Mouse (Mus musculus): ENCODE results near the gene Gm9857. TPM values are rescaled to one million over a fixed set of nuclear protein-coding genes. Genes with fewer than 3 reads are reported as not detected.

Gm9857 gene
- total RNA-seq (2021) = not detected

GRCm38 (mm10) chr3:108940001-108940633, at the start of gene Gm9857:
Gene Gm9857, minus strand, starts transcription at chr3:108940445.
- intact Hi-C loops (cut with DNase I) = no loop called here
- DNase-seq (ENCODE audit: low spot score in 2 of 2) = no peak

GRCm38 (mm10) chr3:108987009-108987659, 46.9 kb upstream of the Gm9857 start:
- intact Hi-C loops (cut with DNase I) = no loop called here

GRCm38 (mm10) chr3:108986534-108986933, 46.3 kb upstream of the Gm9857 start:
- intact Hi-C loops (cut with DNase I) = no loop called here
- DNase-seq (ENCODE audit: low spot score in 2 of 2) = no peak

More at GRCm38 (mm10) chr3:108987009-108987659, 46.9 kb upstream of the Gm9857 start:
- no peak for DNase-seq (ENCODE audit: low spot score in 2 of 2)

GRCm38 (mm10) chr3:108983989-108984388, 43.7 kb upstream of the Gm9857 start:
- DNase-seq (ENCODE audit: low spot score in 2 of 2) = no peak
- intact Hi-C loops (cut with DNase I) = no loop called here

GRCm38 (mm10) chr3:108981946-108982345, 41.7 kb upstream of the Gm9857 start:
- no peak for DNase-seq (ENCODE audit: low spot score in 2 of 2)
- intact Hi-C loops (cut with DNase I) = no loop called here

GRCm38 (mm10) chr3:108977340-108978030, 37.2 kb upstream of the Gm9857 start:
- DNase-seq (ENCODE audit: low spot score in 2 of 2) = no peak
- intact Hi-C loops (cut with DNase I) = loop anchor here (5.0 kb wide), 1 partner anchor 50 kb away; the partner anchor contains the start of gene Fam102b

GRCm38 (mm10) chr3:108974920-108975485, 34.8 kb upstream of the Gm9857 start:
- intact Hi-C loops (cut with DNase I) = loop anchor here (5.0 kb wide), 1 partner anchor 52 kb away; the partner anchor contains the start of gene Fam102b
- DNase-seq (ENCODE audit: low spot score in 2 of 2) = no peak

- no peak for DNase-seq (ENCODE audit: low spot score in 2 of 2)
- intact Hi-C loops (cut with DNase I) = no loop called here
Measured at GRCm38 (mm10) chr3:108973980-108974660, 33.9 kb upstream of the Gm9857 start.

GRCm38 (mm10) chr3:108966051-108966450, 25.8 kb upstream of the Gm9857 start:
- DNase-seq (ENCODE audit: low spot score in 2 of 2) = no peak
- intact Hi-C loops (cut with DNase I) = no loop called here

- DNase-seq (ENCODE audit: low spot score in 2 of 2) = no peak
- intact Hi-C loops (cut with DNase I) = no loop called here
Measured at GRCm38 (mm10) chr3:108964361-108965044, 24.3 kb upstream of the Gm9857 start.

- intact Hi-C loops (cut with DNase I) = no loop called here
- DNase-seq (ENCODE audit: low spot score in 2 of 2) = no peak
Measured at GRCm38 (mm10) chr3:108963776-108964175, 23.5 kb upstream of the Gm9857 start.

GRCm38 (mm10) chr3:108963278-108963677, 23.0 kb upstream of the Gm9857 start:
- intact Hi-C loops (cut with DNase I) = no loop called here

GRCm38 (mm10) chr3:108961655-108962054, 21.4 kb upstream of the Gm9857 start:
- no peak for DNase-seq (ENCODE audit: low spot score in 2 of 2)
- intact Hi-C loops (cut with DNase I) = no loop called here

More at GRCm38 (mm10) chr3:108963278-108963677, 23.0 kb upstream of the Gm9857 start:
- DNase-seq (ENCODE audit: low spot score in 2 of 2) = no peak

GRCm38 (mm10) chr3:108961226-108961625, 21.0 kb upstream of the Gm9857 start:
- DNase-seq (ENCODE audit: low spot score in 2 of 2) = no peak
- intact Hi-C loops (cut with DNase I) = no loop called here

- no peak for DNase-seq (ENCODE audit: low spot score in 2 of 2)
- intact Hi-C loops (cut with DNase I) = no loop called here
Measured at GRCm38 (mm10) chr3:108959680-108960295, 19.5 kb upstream of the Gm9857 start.

GRCm38 (mm10) chr3:108957976-108958375, 17.7 kb upstream of the Gm9857 start:
- intact Hi-C loops (cut with DNase I) = no loop called here
- DNase-seq (ENCODE audit: low spot score in 2 of 2) = no peak

- no peak for DNase-seq (ENCODE audit: low spot score in 2 of 2)
- intact Hi-C loops (cut with DNase I) = no loop called here
Measured at GRCm38 (mm10) chr3:108940996-108941395, 751 bp upstream of the Gm9857 start.

- DNase-seq (ENCODE audit: low spot score in 2 of 2) = no peak
- intact Hi-C loops (cut with DNase I) = no loop called here
Measured at GRCm38 (mm10) chr3:108939573-108939972, 672 bp downstream of the Gm9857 start, which contains the start of gene Henmt1. Gene Henmt1, plus strand, starts transcription at chr3:108939873.

- intact Hi-C loops (cut with DNase I) = no loop called here
- DNase-seq (ENCODE audit: low spot score in 2 of 2) = no peak
Measured at GRCm38 (mm10) chr3:108938691-108939090, 1.6 kb downstream of the Gm9857 start.
